Mouse (Mus musculus): ENCODE data around the gene Dnase2a. TPM values are rescaled to one million over a fixed set of nuclear protein-coding genes. Genes with fewer than 3 reads are reported as not detected.

The Dnase2a gene
- polyA plus RNA-seq, 1 experiment from 2014 or later: 5.2 TPM

DNA sequence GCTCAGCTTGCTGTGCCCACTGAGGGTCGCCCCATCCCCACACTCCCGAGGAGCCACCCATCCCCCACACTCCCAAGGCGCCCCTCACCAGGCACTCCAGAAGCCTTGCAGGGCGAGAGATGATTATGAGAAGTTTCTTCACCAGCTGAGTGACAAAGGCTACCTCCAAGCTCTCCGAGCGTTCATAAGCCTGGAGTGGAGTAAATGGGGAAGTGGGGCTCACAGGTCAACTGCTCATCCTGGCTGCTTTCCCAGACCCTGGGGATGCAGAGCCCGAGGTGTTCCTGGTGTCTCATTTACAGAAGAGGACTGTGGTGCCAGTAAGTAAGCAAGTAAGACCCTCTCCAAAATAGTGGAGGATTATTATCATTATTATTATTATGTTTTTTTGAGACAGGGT, 17.2 kb downstream of the Dnase2a start:
- Histone ChIP-seq H3K9me3 (replicated peaks) (no peaks in the 10 kb centered on the region), H3K4me2 (no peak overlapping the region), H3K27me3 (replicated peaks) (0 out of 2 replicates have a peak, but pooled peaks cover 10% of the 10 kb centered on the region), H3K4me1 (peaks cover 14% of the 10 kb centered on the region), H3K4me3 (replicated peaks) (no peak overlapping the region), H3K9ac (replicated peaks) (no peak overlapping the region), H3K27ac (replicated peaks) (no peak overlapping the region), H3K36me3 (peaks cover 74% of the 10 kb centered on the region)
- WGBS: 65% methylated on average over 7 of the region's 7 CpGs
- no peak for ATAC-seq (ENCODE audit: low FRiP score)

DNA sequence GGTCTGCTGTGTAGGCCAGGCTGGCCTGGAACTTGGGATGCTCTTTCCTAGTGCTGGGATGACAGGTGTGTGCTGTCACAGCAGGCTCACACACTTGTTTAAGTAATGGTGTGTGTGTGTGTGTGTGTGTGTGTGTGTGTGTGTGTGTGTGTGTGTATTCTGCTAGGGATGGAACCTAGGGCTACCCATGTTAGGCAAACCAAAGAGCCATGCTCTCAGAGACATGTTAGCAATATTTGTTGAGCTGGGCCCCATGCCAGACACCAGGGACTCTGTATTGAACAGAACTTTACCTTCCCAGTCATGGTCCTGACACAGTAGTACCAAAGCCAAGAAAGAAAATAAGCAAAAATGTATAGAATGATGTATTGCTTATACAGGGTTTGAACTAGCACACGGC, 19.2 kb downstream of the Dnase2a start:
- no peak for ATAC-seq (ENCODE audit: low FRiP score)
- 78% methylated on average over 1 of the region's 1 CpGs for WGBS
- Histone ChIP-seq H3K27ac (replicated peaks) (no peak overlapping the region), H3K27me3 (replicated peaks) (0 out of 2 replicates have a peak, but pooled peaks cover 10% of the 10 kb centered on the region), H3K4me3 (replicated peaks) (no peak overlapping the region), H3K9ac (replicated peaks) (no peak overlapping the region), H3K4me1 (peaks cover 14% of the 10 kb centered on the region), H3K36me3 (peaks cover 68% of the 10 kb centered on the region), H3K4me2 (no peak overlapping the region), H3K9me3 (replicated peaks) (no peaks in the 10 kb centered on the region)

DNA sequence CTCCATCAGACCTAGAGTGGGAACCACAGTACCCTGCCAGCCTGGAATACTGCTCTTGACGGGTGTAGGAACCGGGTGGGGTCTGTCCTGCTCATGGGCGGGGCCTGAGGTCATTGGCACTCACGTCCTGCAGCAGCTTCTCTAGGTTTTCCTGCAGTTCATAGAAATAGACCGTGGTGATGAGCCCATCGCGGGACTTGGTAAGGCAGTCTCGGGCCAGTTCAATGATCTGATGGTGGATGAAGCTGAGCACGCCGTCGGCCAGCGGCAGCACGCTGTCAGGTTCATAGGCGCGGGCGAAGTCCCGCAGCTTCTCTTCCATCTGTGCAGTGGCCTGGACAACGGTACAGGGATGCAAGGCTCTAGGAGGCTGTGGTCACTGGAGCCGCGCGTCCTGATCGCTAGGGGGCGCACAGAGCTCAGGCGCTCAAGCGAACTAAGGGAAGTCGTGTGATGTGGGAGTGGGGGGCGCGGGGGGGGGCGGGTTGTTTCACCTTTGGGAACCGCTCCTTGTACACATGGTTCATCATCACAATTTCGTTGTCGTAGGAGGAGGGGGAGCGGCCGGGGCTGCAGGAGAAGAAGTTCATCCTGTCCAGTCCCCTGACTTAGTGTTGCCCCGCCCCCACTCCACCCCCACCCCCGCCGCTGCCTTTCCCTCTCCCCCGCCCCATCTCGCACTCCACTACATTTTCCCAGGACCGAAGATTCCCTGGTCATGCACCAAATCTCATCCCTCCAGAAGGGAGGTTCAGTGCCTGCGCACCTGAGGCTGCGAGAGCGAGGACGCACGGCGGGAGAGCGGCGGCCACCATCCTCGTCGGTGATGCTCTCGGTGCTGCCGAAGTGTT, 20.3 kb downstream of the Dnase2a start:
- H3K4me2 ChIP-seq: peak overlapping the region; percentile 53
- peaks cover 16% of the 10 kb centered on the region for H3K4me1 ChIP-seq
- 4% methylated on average over 49 of the region's 52 CpGs for WGBS
- H3K9me3 ChIP-seq (replicated peaks): no peaks in the 10 kb centered on the region
- H3K27me3 ChIP-seq (replicated peaks): 0 out of 2 replicates have a peak, but pooled peaks cover 10% of the 10 kb centered on the region
- H3K9ac ChIP-seq (replicated peaks): 0 out of 2 replicates have a peak overlapping the region, but pooled peaks have one; percentile 1
- H3K36me3 ChIP-seq: peaks cover 64% of the 10 kb centered on the region
- no peak overlapping the region for H3K27ac ChIP-seq (replicated peaks)
- peak; percentile 76 for ATAC-seq (ENCODE audit: low FRiP score)
- H3K4me3 ChIP-seq (replicated peaks): peak overlapping the region; percentile 25

DNA sequence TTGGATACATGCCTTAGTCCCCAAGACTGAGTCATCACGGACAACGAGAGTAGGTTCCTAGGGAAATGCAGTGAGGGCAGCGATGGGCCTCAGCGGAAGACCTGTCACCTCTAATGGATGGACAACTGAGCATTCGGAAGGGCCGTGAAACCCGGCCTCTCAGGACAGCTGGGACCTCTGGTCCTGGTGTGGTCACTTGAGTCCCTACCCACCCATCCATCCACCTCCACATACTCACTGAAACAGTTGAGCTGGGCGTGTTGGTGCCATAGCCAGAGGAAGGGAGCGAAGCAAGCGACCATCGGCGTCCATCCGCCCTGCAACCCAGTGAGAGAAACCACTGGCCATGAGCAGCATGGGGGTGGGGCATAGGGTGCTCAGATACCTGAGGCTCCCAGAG, 22.2 kb downstream of the Dnase2a start:
- peaks cover 35% of the 10 kb centered on the region for H3K4me1 ChIP-seq
- H3K9ac ChIP-seq (replicated peaks): no peak overlapping the region
- no peak overlapping the region for H3K4me2 ChIP-seq
- no peak for ATAC-seq (ENCODE audit: low FRiP score)
- 0 out of 2 replicates have a peak, but pooled peaks cover 10% of the 10 kb centered on the region for H3K27me3 ChIP-seq (replicated peaks)
- 92% methylated on average over 13 of the region's 13 CpGs for WGBS
- no peak overlapping the region for H3K27ac ChIP-seq (replicated peaks)
- H3K36me3 ChIP-seq: peaks cover 48% of the 10 kb centered on the region
- no peak overlapping the region for H3K4me3 ChIP-seq (replicated peaks)
- no peaks in the 10 kb centered on the region for H3K9me3 ChIP-seq (replicated peaks)

DNA sequence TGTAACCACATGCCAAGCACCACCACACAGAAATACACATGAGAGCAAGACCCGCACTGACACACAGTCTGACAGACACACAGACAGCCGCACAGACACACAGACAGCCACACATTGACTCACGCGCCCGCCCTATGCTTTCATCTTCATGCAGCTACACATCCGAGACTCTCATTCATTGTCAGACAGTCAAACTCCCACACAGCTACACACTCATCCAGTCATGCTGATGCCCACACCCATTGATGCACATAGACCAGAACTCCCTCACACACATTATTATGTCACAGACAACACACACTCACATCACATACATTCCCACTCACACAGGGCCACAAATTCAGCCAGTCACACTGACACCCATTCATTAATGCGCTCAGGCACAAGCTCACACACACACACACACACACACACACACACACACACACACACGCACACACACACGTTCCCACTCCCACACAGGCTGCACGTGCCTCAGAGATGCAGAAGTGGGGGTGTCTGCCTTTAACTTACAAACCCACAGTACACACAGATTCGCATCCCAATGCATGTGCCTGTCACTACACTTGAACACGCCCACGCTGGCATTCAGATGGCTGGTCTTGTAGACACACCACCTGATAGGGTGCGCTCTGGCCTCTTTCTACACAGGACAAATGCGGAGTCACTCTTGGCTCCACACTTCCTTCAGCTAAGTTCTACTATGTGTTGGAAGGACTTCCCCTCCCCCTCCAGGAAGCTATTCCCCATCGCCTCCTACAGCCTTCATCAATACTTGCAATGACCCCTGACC, 25.6 kb downstream of the Dnase2a start:
- H3K27me3 ChIP-seq (replicated peaks): 0 out of 2 replicates have a peak, but pooled peaks cover 13% of the 10 kb centered on the region
- WGBS: 83% methylated on average over 16 of the region's 16 CpGs
- H3K36me3 ChIP-seq: peaks cover 23% of the 10 kb centered on the region
- ATAC-seq (ENCODE audit: low FRiP score): no peak
- peak overlapping the region; percentile 90 for H3K4me2 ChIP-seq
- peaks cover 41% of the 10 kb centered on the region for H3K4me1 ChIP-seq
- no peaks in the 10 kb centered on the region for H3K9me3 ChIP-seq (replicated peaks)
- peak overlapping the region; percentile 96; the same call in 1 of the 2 replicates for H3K27ac ChIP-seq (replicated peaks)
- 0 out of 2 replicates have a peak overlapping the region, but pooled peaks have one; percentile 14 for H3K9ac ChIP-seq (replicated peaks)
- H3K4me3 ChIP-seq (replicated peaks): peak overlapping the region; percentile 85

DNA sequence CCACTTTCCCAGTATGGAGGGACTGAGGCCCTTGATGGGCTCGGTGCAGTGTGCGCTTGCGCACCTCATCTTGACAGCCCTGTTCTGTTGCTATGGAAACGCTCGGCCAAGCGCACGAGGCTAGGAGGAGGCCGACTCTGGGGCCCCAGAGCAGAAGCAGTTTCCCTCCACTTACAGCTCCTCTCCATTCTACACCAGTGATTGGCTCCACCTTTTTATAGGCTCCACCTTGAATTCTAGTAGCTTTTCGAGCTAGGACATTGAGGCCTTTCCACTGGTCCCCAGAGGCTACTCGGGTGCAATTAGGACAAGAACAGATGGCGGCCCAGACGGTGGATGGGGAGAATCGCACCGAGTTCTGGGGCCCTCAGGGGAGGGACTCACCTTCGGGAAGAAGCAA, 26.5 kb downstream of the Dnase2a start:
- H3K4me1 ChIP-seq: peaks cover 34% of the 10 kb centered on the region
- peak overlapping the region; percentile 85 for H3K4me3 ChIP-seq (replicated peaks)
- peak overlapping the region; percentile 96 for H3K27ac ChIP-seq (replicated peaks)
- no peaks in the 10 kb centered on the region for H3K9me3 ChIP-seq (replicated peaks)
- 0 out of 2 replicates have a peak, but pooled peaks cover 13% of the 10 kb centered on the region for H3K27me3 ChIP-seq (replicated peaks)
- peak overlapping the region; percentile 90 for H3K4me2 ChIP-seq
- peak overlapping the region; percentile 99 for H3K9ac ChIP-seq (replicated peaks)
- ATAC-seq (ENCODE audit: low FRiP score): peak; percentile 62
- under 1% methylated on average over 15 of the region's 15 CpGs for WGBS
- H3K36me3 ChIP-seq: peaks cover 23% of the 10 kb centered on the region

DNA sequence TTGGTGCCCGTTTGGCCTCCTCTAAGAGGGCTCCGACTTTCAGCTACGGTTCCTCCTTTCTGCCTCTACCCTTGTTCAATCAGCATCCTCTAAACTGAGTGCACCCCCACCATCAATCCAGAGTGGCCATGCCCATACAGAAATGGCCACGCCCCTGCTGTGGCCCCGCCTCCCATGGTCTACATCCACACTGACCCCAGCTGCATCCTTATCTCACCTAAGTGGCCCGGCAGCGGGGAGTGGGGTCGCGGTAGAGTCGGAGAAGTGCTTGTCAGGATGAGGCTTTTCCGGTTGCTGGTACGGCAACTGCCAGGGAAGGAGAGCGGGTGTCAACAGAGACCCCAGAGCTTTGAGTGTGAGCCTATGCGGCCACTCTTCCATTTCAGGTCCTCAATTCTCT, 27.1 kb downstream of the Dnase2a start:
- H3K36me3 ChIP-seq: peaks cover 17% of the 10 kb centered on the region

DNA sequence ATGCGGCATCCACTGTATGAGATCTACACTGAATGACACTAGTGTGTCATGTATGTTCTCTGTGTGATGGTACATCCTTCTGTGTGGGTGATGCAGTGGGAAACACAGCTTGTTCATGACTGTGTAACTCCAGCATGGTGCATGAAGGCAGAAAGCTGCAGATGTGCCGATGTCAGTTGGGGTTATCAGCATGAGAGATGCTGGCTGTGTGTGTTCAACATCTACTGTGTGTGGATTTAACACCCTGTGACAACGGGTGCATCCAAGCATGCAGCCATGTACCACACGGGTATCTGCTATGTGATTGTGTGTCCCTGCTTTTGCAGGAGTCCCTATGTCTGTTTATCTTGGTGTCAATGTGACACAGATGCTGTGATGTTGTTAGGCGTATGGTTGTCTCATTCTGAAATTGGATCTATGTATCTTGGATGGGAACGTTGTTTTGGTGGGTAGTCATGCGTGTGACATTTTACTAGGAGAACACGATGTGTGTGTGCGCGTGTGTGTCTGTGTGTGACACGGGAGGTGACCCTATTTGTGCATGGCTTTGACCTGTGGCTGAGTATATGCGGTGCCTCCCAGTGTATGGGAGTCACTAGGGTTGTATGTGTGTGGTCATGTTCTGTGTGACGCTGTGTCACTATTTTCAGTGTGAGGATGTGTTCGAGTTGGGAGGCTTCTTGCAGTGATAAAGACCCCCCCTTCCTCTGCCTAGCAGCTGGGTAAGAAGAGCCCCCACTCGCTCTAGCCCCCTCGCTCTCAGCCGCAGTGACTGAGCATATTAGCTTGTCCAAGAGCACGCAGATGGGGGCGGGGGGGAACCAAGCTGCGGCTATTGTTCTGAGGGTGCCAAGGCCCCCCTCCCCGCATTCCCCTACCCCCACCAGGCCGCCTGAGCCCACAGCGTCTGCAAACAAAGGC, 27.9 kb downstream of the Dnase2a start:
- Histone ChIP-seq H3K27ac (replicated peaks) (peak overlapping the region; percentile 96), H3K4me2 (peak overlapping the region; percentile 90), H3K36me3 (peaks cover 13% of the 10 kb centered on the region; the same call in 1 of the 2 replicates), H3K9me3 (replicated peaks) (no peaks in the 10 kb centered on the region), H3K4me1 (peaks cover 34% of the 10 kb centered on the region), H3K27me3 (replicated peaks) (0 out of 2 replicates have a peak, but pooled peaks cover 4% of the 10 kb centered on the region), H3K9ac (replicated peaks) (peak overlapping the region; percentile 99), H3K4me3 (replicated peaks) (peak overlapping the region; percentile 85)
- WGBS: 12% methylated on average over 23 of the region's 23 CpGs
- ATAC-seq (ENCODE audit: low FRiP score): peak; percentile 63

More for the DNA sequence above, 27.1 kb downstream of the Dnase2a start:
- peak overlapping the region; percentile 96 for H3K27ac ChIP-seq (replicated peaks)
- peak; percentile 34 for ATAC-seq (ENCODE audit: low FRiP score)
- H3K9ac ChIP-seq (replicated peaks): peak overlapping the region; percentile 99
- 5% methylated on average over 14 of the region's 14 CpGs for WGBS
- peak overlapping the region; percentile 85 for H3K4me3 ChIP-seq (replicated peaks)
- peaks cover 34% of the 10 kb centered on the region for H3K4me1 ChIP-seq
- no peaks in the 10 kb centered on the region for H3K9me3 ChIP-seq (replicated peaks)
- peak overlapping the region; percentile 90 for H3K4me2 ChIP-seq
- H3K27me3 ChIP-seq (replicated peaks): 0 out of 2 replicates have a peak, but pooled peaks cover 7% of the 10 kb centered on the region

DNA sequence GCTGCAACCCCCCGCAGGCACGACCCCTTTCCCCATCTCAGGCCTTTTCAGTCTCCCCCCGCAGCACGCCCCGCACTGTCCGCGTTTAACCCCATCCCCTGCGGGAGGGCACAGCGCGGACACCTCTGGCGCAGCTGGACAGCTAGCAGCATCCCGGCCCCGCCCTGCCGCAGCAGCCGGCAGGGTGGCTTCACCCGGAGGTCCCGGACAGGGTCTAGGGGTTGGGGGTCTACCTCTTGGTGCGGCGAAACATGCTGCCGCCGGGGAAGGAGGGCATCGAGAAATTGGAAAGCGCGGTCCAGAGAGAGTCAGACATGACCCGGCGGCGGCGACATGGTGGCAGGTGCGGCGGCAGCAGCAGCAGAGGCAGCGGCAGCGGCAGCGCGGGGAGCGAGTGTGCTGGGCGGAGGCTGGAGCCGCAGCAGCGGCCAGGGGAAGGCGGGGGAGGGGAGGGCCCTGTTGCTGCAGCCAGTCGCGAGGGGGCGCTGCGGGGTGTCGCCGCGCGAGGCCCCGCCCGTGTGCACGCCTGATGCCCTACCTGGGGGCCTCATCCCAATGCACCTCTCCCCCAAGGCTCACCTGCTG, 28.7 kb downstream of the Dnase2a start, which contains the start of gene Mast1:
Gene Mast1, minus strand, starts transcription at position 398 of the 585 bp plus-strand sequence.
- WGBS: 3% methylated on average over 46 of the region's 50 CpGs
- Histone ChIP-seq H3K4me3 (replicated peaks) (peak within 1 kb of the TSS; percentile 85), H3K27ac (replicated peaks) (peak within 1 kb of the TSS; percentile 96), H3K9ac (replicated peaks) (peak within 1 kb of the TSS; percentile 99), H3K9me3 (replicated peaks) (no peaks in the 10 kb centered on the region), H3K4me2 (peak within 1 kb of the TSS; percentile 90), H3K36me3 (peaks cover 8% of the 10 kb centered on the region; the same call in 1 of the 2 replicates), H3K4me1 (peaks cover 34% of the 10 kb centered on the region), H3K27me3 (replicated peaks) (0 out of 2 replicates have a peak, but pooled peaks cover 4% of the 10 kb centered on the region)
- peak; percentile 68 for ATAC-seq (ENCODE audit: low FRiP score)
